ENCODE assay signal across 9 mouse cellular contexts in the genomic region with DNA sequence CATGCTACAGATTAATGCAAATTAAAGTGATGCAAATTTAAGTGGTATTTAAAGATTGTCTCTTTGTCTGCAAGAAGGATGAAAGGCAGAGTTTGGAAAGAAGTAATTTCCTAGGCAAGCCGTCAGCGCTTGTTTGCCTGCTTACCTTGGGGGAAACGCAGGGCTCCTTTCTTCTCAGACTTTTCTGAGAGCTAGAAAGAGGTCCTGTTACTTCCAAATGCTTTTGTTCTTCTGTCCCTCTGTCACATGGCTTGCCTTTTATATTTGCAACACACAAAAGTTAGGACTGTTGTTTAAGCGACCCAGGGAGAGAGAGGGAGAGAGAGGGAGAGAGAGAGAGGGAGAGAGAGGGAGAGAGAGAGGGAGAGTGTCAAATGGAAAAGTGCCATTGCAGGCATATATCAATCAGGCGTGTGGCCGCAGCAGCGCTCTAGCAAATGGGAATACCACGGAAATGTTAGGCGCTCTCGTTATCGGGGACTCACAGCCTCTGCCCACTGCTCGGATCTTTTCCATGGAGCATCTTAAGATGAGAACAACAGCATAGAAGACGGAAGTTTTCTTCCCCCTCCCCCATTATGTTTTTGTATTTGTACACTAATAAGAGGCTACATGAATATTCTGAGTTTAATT. TPM values are rescaled to one million over a fixed set of nuclear protein-coding genes. Genes with fewer than 3 reads are reported as not detected.
DNase-seq lines count a peak whose midpoint lies in the region; ATAC-seq lines count a peak whose summit lies in the region.
"Had no signal": no experiment of that assay in that cellular context is flagged by ENCODE, and none has a peak within 500 bp of the region (broad histone marks: within the 10 kb centered on the region; RNA-seq: fewer than 3 reads in every experiment).

TSS of gene Ndp (minus strand) at position 534 of the 633 bp plus-strand sequence.

- peak within 1 kb of the TSS; percentile 68 for H3K4me2 ChIP-seq in heart, embryonic 13.5 days
- peak within 1 kb of the TSS; percentile 48 for H3K4me2 ChIP-seq in forebrain, embryonic 11.5 days (ENCODE audit: low read depth, low read length, severe bottlenecking)
- peak within 1 kb of the TSS; percentile 54 for H3K4me2 ChIP-seq in midbrain, embryonic 12.5 days (replicated peaks)

- 0 out of 2 replicates have a peak, but pooled peaks cover 2% of the 10 kb centered on the region for H3K27me3 ChIP-seq in heart, embryonic 13.5 days (replicated peaks)
- no peaks in the 10 kb centered on the region for H3K27me3 ChIP-seq in forebrain, embryonic 11.5 days (ENCODE audit: control insufficient read depth, insufficient read depth, low read length)
- H3K27me3 ChIP-seq in midbrain, embryonic 12.5 days = no peaks in the 10 kb centered on the region

- ATAC-seq in heart, embryonic 13.5 days (ENCODE audit: extremely low read depth, insufficient number of reproducible peaks, low FRiP score, low TSS enrichment) = no peak
- ATAC-seq in forebrain, embryonic 11.5 days (replicated peaks; ENCODE audit: low FRiP score) = peak; percentile 55
- ATAC-seq in midbrain, embryonic 12.5 days (ENCODE audit: low FRiP score, low read depth) = peak; percentile 38; the same call in 1 of the 2 replicates
- no peak for ATAC-seq in megakaryocyte progenitor cell, adult 5-6 weeks (replicated peaks; ENCODE audit: poor library complexity)

- H3K27ac ChIP-seq in heart, embryonic 13.5 days (replicated peaks) = no peak within 1 kb of the TSS
- H3K27ac ChIP-seq in forebrain, embryonic 11.5 days (ENCODE audit: low read depth, low read length) = peak within 1 kb of the TSS; percentile 46; the same call in 1 of the 2 replicates
- H3K27ac ChIP-seq in midbrain, embryonic 12.5 days (replicated peaks) = peak within 1 kb of the TSS; percentile 66

- intact Hi-C loops in heart, postnatal 10 days (cut with DNase I) = no loop called here

- DNase-seq in heart, postnatal 10 days = no peak
- peak; percentile 33 for DNase-seq in cerebellum, adult 8-10 months
- no peak for DNase-seq in forebrain, embryonic 11.5 days (ENCODE audit: low spot score)
- no peak for DNase-seq in spleen, adult 12 weeks (ENCODE audit: low spot score)
- no peak for DNase-seq in adrenal gland, postnatal 25 days

- H3K4me3 ChIP-seq in heart, embryonic 13.5 days = peak within 1 kb of the TSS; percentile 41
- peak within 1 kb of the TSS; percentile 25 for H3K4me3 ChIP-seq in forebrain, embryonic 11.5 days (ENCODE audit: low read depth, low read length)
- H3K4me3 ChIP-seq in midbrain, embryonic 12.5 days = peak within 1 kb of the TSS; percentile 34

- H3K4me1 ChIP-seq in heart, embryonic 13.5 days = no peaks in the 10 kb centered on the region
- no peaks in the 10 kb centered on the region for H3K4me1 ChIP-seq in forebrain, embryonic 11.5 days (replicated peaks; ENCODE audit: control insufficient read depth, insufficient read depth, low read length)
- H3K4me1 ChIP-seq in midbrain, embryonic 12.5 days = no peaks in the 10 kb centered on the region

- H3K36me3 ChIP-seq in heart, embryonic 13.5 days = no peaks in the 10 kb centered on the region
- no peaks in the 10 kb centered on the region for H3K36me3 ChIP-seq in forebrain, embryonic 11.5 days (ENCODE audit: control insufficient read depth, insufficient read depth, low read length)
- H3K36me3 ChIP-seq in midbrain, embryonic 12.5 days = no peaks in the 10 kb centered on the region

- 14% methylated on average over 13 of the region's 13 CpGs for WGBS in heart, embryonic 13.5 days
- 24% methylated on average over 13 of the region's 13 CpGs for WGBS in forebrain, embryonic 11.5 days
- WGBS in midbrain, embryonic 12.5 days = 20% methylated on average over 13 of the region's 13 CpGs

- H3K9me3 ChIP-seq in heart, embryonic 13.5 days = no peaks in the 10 kb centered on the region
- no peaks in the 10 kb centered on the region for H3K9me3 ChIP-seq in forebrain, embryonic 11.5 days (ENCODE audit: control insufficient read depth, low read length)
- no peaks in the 10 kb centered on the region for H3K9me3 ChIP-seq in midbrain, embryonic 12.5 days

- peak within 1 kb of the TSS; percentile 40 for H3K9ac ChIP-seq in heart, embryonic 13.5 days
- peak within 1 kb of the TSS; percentile 27 for H3K9ac ChIP-seq in forebrain, embryonic 11.5 days (ENCODE audit: low read length)
- peak within 1 kb of the TSS; percentile 20; the same call in 1 of the 2 replicates for H3K9ac ChIP-seq in midbrain, embryonic 12.5 days (replicated peaks)

RNA-seq across cellular contexts. Expression of gene Ndp, which starts in this region (rescaled TPM):
- polyA plus RNA-seq in heart, embryonic 13.5 days (2015; fragmentation: Nextera tagmentation; extraction: Ambion mirVana) = 1.1 and 1.6 TPM in 2 replicates
- total RNA-seq in heart, postnatal 10 days (2021) = under 1 TPM in 1 of 2 experiments, not detected in 1; 0.42 TPM
- polyA plus RNA-seq in forebrain, embryonic 11.5 days (2014; fragmentation: Nextera tagmentation; extraction: Ambion mirVana) = 4.0 and 5.8 TPM in 2 replicates
- 4.5 and 5.2 TPM in 2 replicates for polyA plus RNA-seq in midbrain, embryonic 12.5 days (2016; fragmentation: Nextera tagmentation; extraction: Ambion mirVana)
- not detected in 2 replicates for total RNA-seq in adrenal gland, postnatal 25 days (2021)
- not detected in 2 replicates for total RNA-seq in megakaryocyte progenitor cell, adult 5-6 weeks (2015)
- total RNA-seq in megakaryocyte progenitor cell, adult 5-6 weeks (2017) = not detected in 2 replicates
- polyA plus RNA-seq: liver, embryonic 16.5 days had no signal

Comparison
In these comparisons a context has a peak if more than half of its experiments do, and no peak if none do; other contexts are left out.
1. ATAC-seq: peak in forebrain, embryonic 11.5 days (single experiment) and midbrain, embryonic 12.5 days (single experiment); none in heart, embryonic 13.5 days (single experiment) and megakaryocyte progenitor cell, adult 5-6 weeks (single experiment).
2. Peak in every context shown above with its lines, with median percentiles within 50 percentile points of each other: H3K4me2 ChIP-seq, H3K4me3 ChIP-seq and H3K9ac ChIP-seq.